Mouse (Mus musculus): Measurements from ENCODE around the gene Gm17268. TPM values are rescaled to one million over a fixed set of nuclear protein-coding genes. Genes with fewer than 3 reads are reported as not detected.

Gm17268 gene
- polyA plus RNA-seq, 1 experiment = not detected

Other genes with a start within 250 kb of the Gm17268 start
- not detected in 2 replicates for gene 5530401A14Rik, start 177.9 kb downstream of the Gm17268 start, polyA plus RNA-seq (2012; ENCODE audit: insufficient read depth, insufficient read length, missing spikeins)
- gene Asic2, start 70.1 kb downstream of the Gm17268 start, polyA plus RNA-seq (2012; ENCODE audit: insufficient read depth, insufficient read length, missing spikeins) = not detected in 2 replicates
- 3.2 and 14.0 TPM in 2 replicates for gene Ccl2, start 3.0 kb downstream of the Gm17268 start, polyA plus RNA-seq (2012; ENCODE audit: insufficient read depth, insufficient read length, missing spikeins)
- 3.4 and 10.1 TPM in 2 replicates for gene Ccl7, start 7.2 kb upstream of the Gm17268 start, polyA plus RNA-seq (2012; ENCODE audit: insufficient read depth, insufficient read length, missing spikeins)
- gene Ccl11, start 19.3 kb upstream of the Gm17268 start, polyA plus RNA-seq (2012; ENCODE audit: insufficient read depth, insufficient read length, missing spikeins) = 50.1 and 51.7 TPM in 2 replicates
- gene Ccl12, start 63.3 kb upstream of the Gm17268 start, polyA plus RNA-seq (2012; ENCODE audit: insufficient read depth, insufficient read length, missing spikeins) = 4.0 and 4.1 TPM in 2 replicates
- 10.5 and 10.8 TPM in 2 replicates for gene Ccl8, start 76.6 kb upstream of the Gm17268 start, polyA plus RNA-seq (2012; ENCODE audit: insufficient read depth, insufficient read length, missing spikeins)